ENCODE assay signal across 8 mouse cellular contexts in genomic region chr19:42017399-42018247, GRCm38 (mm10). TPM values are rescaled to one million over a fixed set of nuclear protein-coding genes. Genes with fewer than 3 reads are reported as not detected.
DNase-seq lines count a peak whose midpoint lies in the region; ATAC-seq and TF ChIP-seq lines count a peak whose summit lies in the region.

No protein-coding gene starts in this region.

- no peak for DNase-seq in forebrain, embryonic 11.5 days (ENCODE audit: low spot score)
- peak; percentile 90 for DNase-seq in cerebellum, adult 8-10 months
- DNase-seq in gastrocnemius, postnatal 25 days = peak; percentile 80

- H3K4me1 ChIP-seq in forebrain, embryonic 12.5 days = peaks cover 10% of the 10 kb centered on the region
- H3K4me1 ChIP-seq in forebrain, embryonic 11.5 days (replicated peaks; ENCODE audit: control insufficient read depth, insufficient read depth, low read length) = no peaks in the 10 kb centered on the region
- H3K4me1 ChIP-seq in intestine, postnatal 0 days (replicated peaks; ENCODE audit: control insufficient read depth, insufficient read depth, low read length) = no peaks in the 10 kb centered on the region
- H3K4me1 ChIP-seq in limb, embryonic 12.5 days (replicated peaks) = peaks cover 41% of the 10 kb centered on the region
- no peaks in the 10 kb centered on the region for H3K4me1 ChIP-seq in midbrain, embryonic 16.5 days (ENCODE audit: control insufficient read depth, insufficient read depth, low read length)

- no peak overlapping the region for H3K9ac ChIP-seq in forebrain, embryonic 12.5 days
- no peak overlapping the region for H3K9ac ChIP-seq in forebrain, embryonic 11.5 days (ENCODE audit: low read length)
- H3K9ac ChIP-seq in intestine, postnatal 0 days (ENCODE audit: low read depth, low read length) = no peak overlapping the region
- peak overlapping the region; percentile 1; the same call in 1 of the 2 replicates for H3K9ac ChIP-seq in limb, embryonic 12.5 days (replicated peaks)
- H3K9ac ChIP-seq in midbrain, embryonic 16.5 days (ENCODE audit: low read depth, low read length) = no peak overlapping the region

- ATAC-seq in forebrain, embryonic 12.5 days (ENCODE audit: low FRiP score) = no peak
- ATAC-seq in forebrain, embryonic 11.5 days (replicated peaks; ENCODE audit: low FRiP score) = no peak
- no peak for ATAC-seq in intestine, postnatal 0 days
- no peak for ATAC-seq in limb, embryonic 12.5 days (ENCODE audit: insufficient number of reproducible peaks, insufficient read depth, low FRiP score, low TSS enrichment, low read depth)
- no peak for ATAC-seq in midbrain, embryonic 16.5 days
- ATAC-seq in activated CD4-positive, CD25-positive, alpha-beta regulatory T cell, adult 4 months = no peak

- no peaks in the 10 kb centered on the region for H3K9me3 ChIP-seq in forebrain, embryonic 12.5 days
- H3K9me3 ChIP-seq in forebrain, embryonic 11.5 days (ENCODE audit: control insufficient read depth, low read length) = no peaks in the 10 kb centered on the region
- H3K9me3 ChIP-seq in intestine, postnatal 0 days (ENCODE audit: control insufficient read depth) = no peaks in the 10 kb centered on the region
- no peaks in the 10 kb centered on the region for H3K9me3 ChIP-seq in limb, embryonic 12.5 days
- no peaks in the 10 kb centered on the region for H3K9me3 ChIP-seq in midbrain, embryonic 16.5 days (replicated peaks; ENCODE audit: control insufficient read depth, low read length, poor library complexity, severe bottlenecking)

- WGBS in forebrain, embryonic 12.5 days = 84% methylated on average over 8 of the region's 8 CpGs
- WGBS in forebrain, embryonic 11.5 days = 84% methylated on average over 8 of the region's 8 CpGs
- WGBS in intestine, postnatal 0 days = 55% methylated on average over 8 of the region's 8 CpGs
- WGBS in limb, embryonic 12.5 days = 71% methylated on average over 8 of the region's 8 CpGs
- 83% methylated on average over 8 of the region's 8 CpGs for WGBS in midbrain, embryonic 16.5 days

- peak overlapping the region; percentile 27; the same call in 1 of the 2 replicates for H3K27ac ChIP-seq in forebrain, embryonic 12.5 days
- no peak overlapping the region for H3K27ac ChIP-seq in forebrain, embryonic 11.5 days (ENCODE audit: low read depth, low read length)
- peak overlapping the region; percentile 35; the same call in 1 of the 2 replicates for H3K27ac ChIP-seq in intestine, postnatal 0 days (ENCODE audit: low read depth, low read length)
- peak overlapping the region; percentile 80 for H3K27ac ChIP-seq in limb, embryonic 12.5 days
- H3K27ac ChIP-seq in midbrain, embryonic 16.5 days (ENCODE audit: low read length) = peak overlapping the region; percentile 5; the same call in 1 of the 2 replicates

- H3K4me3 ChIP-seq in forebrain, embryonic 12.5 days (replicated peaks) = no peak overlapping the region
- H3K4me3 ChIP-seq in forebrain, embryonic 11.5 days (ENCODE audit: low read depth, low read length) = no peak overlapping the region
- no peak overlapping the region for H3K4me3 ChIP-seq in intestine, postnatal 0 days (ENCODE audit: low read depth, low read length)
- H3K4me3 ChIP-seq in limb, embryonic 12.5 days (replicated peaks) = no peak overlapping the region
- H3K4me3 ChIP-seq in midbrain, embryonic 16.5 days (ENCODE audit: low read depth, low read length) = no peak overlapping the region

- no peaks in the 10 kb centered on the region for H3K36me3 ChIP-seq in forebrain, embryonic 12.5 days (replicated peaks)
- H3K36me3 ChIP-seq in forebrain, embryonic 11.5 days (ENCODE audit: control insufficient read depth, insufficient read depth, low read length) = no peaks in the 10 kb centered on the region
- no peaks in the 10 kb centered on the region for H3K36me3 ChIP-seq in intestine, postnatal 0 days (ENCODE audit: control insufficient read depth, insufficient read depth)
- H3K36me3 ChIP-seq in limb, embryonic 12.5 days = no peaks in the 10 kb centered on the region; the same call in 1 of the 2 replicates
- H3K36me3 ChIP-seq in midbrain, embryonic 16.5 days (ENCODE audit: control insufficient read depth, insufficient read depth, low read length) = no peaks in the 10 kb centered on the region

- no peak for TF ChIP-seq CTCF in intestine, postnatal 0 days (IDR thresholded peaks at IDR 0.05; ENCODE audit: low read depth)

- H3K27me3 ChIP-seq in forebrain, embryonic 12.5 days = no peaks in the 10 kb centered on the region
- H3K27me3 ChIP-seq in forebrain, embryonic 11.5 days (ENCODE audit: control insufficient read depth, insufficient read depth, low read length) = no peaks in the 10 kb centered on the region
- no peaks in the 10 kb centered on the region for H3K27me3 ChIP-seq in intestine, postnatal 0 days (replicated peaks; ENCODE audit: control insufficient read depth, insufficient read depth, low read length)
- H3K27me3 ChIP-seq in limb, embryonic 12.5 days = no peaks in the 10 kb centered on the region
- H3K27me3 ChIP-seq in midbrain, embryonic 16.5 days (ENCODE audit: control insufficient read depth, insufficient read depth, low read depth, low read length) = no peaks in the 10 kb centered on the region

- no peak overlapping the region for H3K4me2 ChIP-seq in forebrain, embryonic 12.5 days
- H3K4me2 ChIP-seq in forebrain, embryonic 11.5 days (ENCODE audit: low read depth, low read length, severe bottlenecking) = no peak overlapping the region
- no peak overlapping the region for H3K4me2 ChIP-seq in intestine, postnatal 0 days (replicated peaks; ENCODE audit: low read depth)
- H3K4me2 ChIP-seq in limb, embryonic 12.5 days = no peak overlapping the region
- no peak overlapping the region for H3K4me2 ChIP-seq in midbrain, embryonic 16.5 days (ENCODE audit: low read length)

RNA-seq across cellular contexts. Expression of gene Ankrd2, which starts 18.2 kb away (rescaled TPM):
- polyA plus RNA-seq in forebrain, embryonic 12.5 days (2016; fragmentation: Nextera tagmentation; extraction: Ambion mirVana) = 0.28 and 0.49 TPM in 2 replicates
- not detected in 2 replicates for polyA plus RNA-seq in forebrain, embryonic 11.5 days (2014; fragmentation: Nextera tagmentation; extraction: Ambion mirVana)
- 1,000 to 10,000 TPM in 1 of 2 experiments, 100 to 1,000 TPM in 1; 167 to 1,046 TPM for total RNA-seq in gastrocnemius, postnatal 25 days (2021)
- 0.42 TPM in 1 of 2 replicates, not detected in the other for polyA plus RNA-seq in intestine, postnatal 0 days (2015; fragmentation: Nextera tagmentation; extraction: Ambion mirVana)
- polyA plus RNA-seq in limb, embryonic 12.5 days (2016; fragmentation: Nextera tagmentation; extraction: Ambion mirVana) = 0.25 TPM in 1 of 2 replicates, not detected in the other
- 0.71 and 0.94 TPM in 2 replicates for polyA plus RNA-seq in midbrain, embryonic 16.5 days (2015; fragmentation: Nextera tagmentation; extraction: Ambion mirVana)
- not detected for polyA plus RNA-seq in activated CD4-positive, CD25-positive, alpha-beta regulatory T cell, adult 4 months (2017; shearing (Covaris generic))

RNA-seq across cellular contexts. Expression of gene Hoga1, which starts 27.8 kb away (rescaled TPM):
- 1.1 and 1.5 TPM in 2 replicates for polyA plus RNA-seq in forebrain, embryonic 12.5 days (2016; fragmentation: Nextera tagmentation; extraction: Ambion mirVana)
- polyA plus RNA-seq in forebrain, embryonic 11.5 days (2014; fragmentation: Nextera tagmentation; extraction: Ambion mirVana) = 1.1 and 1.9 TPM in 2 replicates
- total RNA-seq in gastrocnemius, postnatal 25 days (2021) = 1 to 10 TPM; 2.1 to 2.3 TPM
- 16.2 and 17.6 TPM in 2 replicates for polyA plus RNA-seq in intestine, postnatal 0 days (2015; fragmentation: Nextera tagmentation; extraction: Ambion mirVana)
- 1.5 and 1.9 TPM in 2 replicates for polyA plus RNA-seq in limb, embryonic 12.5 days (2016; fragmentation: Nextera tagmentation; extraction: Ambion mirVana)
- polyA plus RNA-seq in midbrain, embryonic 16.5 days (2015; fragmentation: Nextera tagmentation; extraction: Ambion mirVana) = 1.6 and 1.7 TPM in 2 replicates
- polyA plus RNA-seq in activated CD4-positive, CD25-positive, alpha-beta regulatory T cell, adult 4 months (2017; shearing (Covaris generic)) = not detected

RNA-seq across cellular contexts. Expression of gene 4933411K16Rik, which starts 34.4 kb away (rescaled TPM):
- 0.14 TPM in 2 replicates for polyA plus RNA-seq in forebrain, embryonic 12.5 days (2016; fragmentation: Nextera tagmentation; extraction: Ambion mirVana)
- 0.13 TPM in 1 of 2 replicates, not detected in the other for polyA plus RNA-seq in forebrain, embryonic 11.5 days (2014; fragmentation: Nextera tagmentation; extraction: Ambion mirVana)
- under 1 TPM; 0.20 to 0.32 TPM for total RNA-seq in gastrocnemius, postnatal 25 days (2021)
- 0.08 TPM in 1 of 2 replicates, not detected in the other for polyA plus RNA-seq in intestine, postnatal 0 days (2015; fragmentation: Nextera tagmentation; extraction: Ambion mirVana)
- 0.20 TPM in 1 of 2 replicates, not detected in the other for polyA plus RNA-seq in limb, embryonic 12.5 days (2016; fragmentation: Nextera tagmentation; extraction: Ambion mirVana)
- polyA plus RNA-seq in midbrain, embryonic 16.5 days (2015; fragmentation: Nextera tagmentation; extraction: Ambion mirVana) = not detected in 2 replicates
- polyA plus RNA-seq in activated CD4-positive, CD25-positive, alpha-beta regulatory T cell, adult 4 months (2017; shearing (Covaris generic)) = not detected

RNA-seq across cellular contexts. Expression of gene Ubtd1, which starts 36.1 kb away (rescaled TPM):
- polyA plus RNA-seq in forebrain, embryonic 12.5 days (2016; fragmentation: Nextera tagmentation; extraction: Ambion mirVana) = 7.1 and 7.8 TPM in 2 replicates
- polyA plus RNA-seq in forebrain, embryonic 11.5 days (2014; fragmentation: Nextera tagmentation; extraction: Ambion mirVana) = 8.5 and 9.7 TPM in 2 replicates
- total RNA-seq in gastrocnemius, postnatal 25 days (2021) = 10 to 100 TPM; 15.4 to 19.8 TPM
- 12.0 and 12.5 TPM in 2 replicates for polyA plus RNA-seq in intestine, postnatal 0 days (2015; fragmentation: Nextera tagmentation; extraction: Ambion mirVana)
- 19.1 and 19.3 TPM in 2 replicates for polyA plus RNA-seq in limb, embryonic 12.5 days (2016; fragmentation: Nextera tagmentation; extraction: Ambion mirVana)
- polyA plus RNA-seq in midbrain, embryonic 16.5 days (2015; fragmentation: Nextera tagmentation; extraction: Ambion mirVana) = 9.1 and 10.1 TPM in 2 replicates
- 1 to 10 TPM; 2.6 to 4.0 TPM for polyA plus RNA-seq in activated CD4-positive, CD25-positive, alpha-beta regulatory T cell, adult 4 months (2017; shearing (Covaris generic))

RNA-seq across cellular contexts. Expression of gene Mms19, which starts 36.7 kb away (rescaled TPM):
- 32.2 and 36.7 TPM in 2 replicates for polyA plus RNA-seq in forebrain, embryonic 12.5 days (2016; fragmentation: Nextera tagmentation; extraction: Ambion mirVana)
- polyA plus RNA-seq in forebrain, embryonic 11.5 days (2014; fragmentation: Nextera tagmentation; extraction: Ambion mirVana) = 38.2 and 39.9 TPM in 2 replicates
- 1 to 10 TPM; 7.7 to 8.7 TPM for total RNA-seq in gastrocnemius, postnatal 25 days (2021)
- polyA plus RNA-seq in intestine, postnatal 0 days (2015; fragmentation: Nextera tagmentation; extraction: Ambion mirVana) = 9.6 and 14.1 TPM in 2 replicates
- polyA plus RNA-seq in limb, embryonic 12.5 days (2016; fragmentation: Nextera tagmentation; extraction: Ambion mirVana) = 41.3 and 42.5 TPM in 2 replicates
- 27.0 and 31.9 TPM in 2 replicates for polyA plus RNA-seq in midbrain, embryonic 16.5 days (2015; fragmentation: Nextera tagmentation; extraction: Ambion mirVana)
- 10 to 100 TPM; 63.7 to 75.3 TPM for polyA plus RNA-seq in activated CD4-positive, CD25-positive, alpha-beta regulatory T cell, adult 4 months (2017; shearing (Covaris generic))
